Mouse (Mus musculus) liver, postnatal 0 days (tissue): ENCODE results near the gene Sec24a. TPM values are rescaled to one million over a fixed set of nuclear protein-coding genes. Genes with fewer than 3 reads are reported as not detected.

ENCODE experiments used
- ATAC-seq: fragments of 200-750 bp; cut with Nextera tagmentation; 2 replicates; pipeline ENCODE4 v1.8.0; 2017; ENCODE audit warnings: mild to moderate bottlenecking, moderate library complexity
- DNase-seq: peaks from one replicate; pipeline ENCODE4 v3.0.0-alpha.2; 2016
- H3K27ac ChIP-seq: fragments of 300-500 bp; sonication (generic); 2 replicates; pipeline ENCODE4 v1.5.1; 2014; ENCODE audit warnings: antibody characterized with exemption, moderate library complexity, mild to moderate bottlenecking, low read depth
- H3K27me3 ChIP-seq: fragments of 300-500 bp; sonication (generic); 2 replicates; pipeline ENCODE4 v1.6.1; 2014; ENCODE audit warnings: low read length, control low read depth, mixed read lengths; ENCODE audit not compliant: insufficient read depth
- H3K36me3 ChIP-seq: fragments of 300-500 bp; sonication (generic); replicated peaks from 2 replicates; pipeline ENCODE4 v1.6.1; 2014; ENCODE audit warnings: mild to moderate bottlenecking, control low read depth, low read length, moderate library complexity, mixed read lengths; ENCODE audit not compliant: insufficient read depth
- H3K4me1 ChIP-seq: fragments of 300-500 bp; sonication (generic); 2 replicates; pipeline ENCODE4 v1.6.1; 2014; ENCODE audit warnings: antibody characterized with exemption, mild to moderate bottlenecking, control low read depth; ENCODE audit not compliant: insufficient read depth
- H3K4me2 ChIP-seq: fragments of 300-500 bp; sonication (generic); 2 replicates; pipeline ENCODE4 v1.6.1; 2014; ENCODE audit warnings: low read depth, mild to moderate bottlenecking, low read length, moderate library complexity, mixed read lengths
- H3K4me3 ChIP-seq: fragments of 300-500 bp; sonication (generic); 2 replicates; pipeline ENCODE4 v1.5.1; 2014; ENCODE audit warnings: low read depth, low read length
- H3K9ac ChIP-seq: fragments of 300-500 bp; sonication (generic); replicated peaks from 2 replicates; pipeline ENCODE4 v1.6.1; 2014; ENCODE audit warnings: mild to moderate bottlenecking, moderate library complexity
- H3K9me3 ChIP-seq: fragments of 300-500 bp; sonication (generic); 2 replicates; pipeline ENCODE4 v1.6.1; 2016; ENCODE audit warnings: mild to moderate bottlenecking, control low read depth, low read length, mixed read lengths
- CTCF ChIP-seq: sonication (generic); IDR thresholded peaks from 2 replicates; pipeline ENCODE4 v1.5.1; 2016; ENCODE audit warnings: antibody characterized with exemption, low read depth
- EP300 ChIP-seq: IDR thresholded peaks from 2 replicates; pipeline ENCODE4 v1.6.1; 2016; ENCODE audit warnings: antibody characterized with exemption, low read depth, mild to moderate bottlenecking
- WGBS: fragments of 180-500 bp; shearing (Covaris S2); extraction: QIAGEN DNeasy Blood & Tissue Kit; methylation state at CpG from one replicate; pipeline ENCODE4 v1.1.7; 2014; ENCODE audit not compliant: insufficient replicate concordance; 5-methylcytosine and 5-hydroxymethylcytosine counted together
- polyA plus RNA-seq: library from polyadenylated mRNA; unstranded; fragments of >200 nt; fragmentation: Nextera tagmentation; extraction: Ambion mirVana; gene quantifications from 2 replicates; pipeline ENCODE4 v1.2.1, GENCODE M21; 2015

The Sec24a gene
- polyA plus RNA-seq, 1 experiment from 2014 or later, result 15.0 TPM

- H3K4me2 ChIP-seq, result no peak overlapping the region
- H3K4me1 ChIP-seq, result peaks cover 18% of the 10 kb centered on the region
- no peaks in the 10 kb centered on the region for H3K36me3 ChIP-seq
- TF ChIP-seq EP300, result no peak
- TF ChIP-seq CTCF, result no peak
- H3K4me3 ChIP-seq, result no peak overlapping the region
- ATAC-seq, result no peak
- DNase-seq, result no peak
- H3K9me3 ChIP-seq, result no peaks in the 10 kb centered on the region
- H3K27ac ChIP-seq, result no peak overlapping the region
- H3K27me3 ChIP-seq, result no peaks in the 10 kb centered on the region
- WGBS, result 74% methylated on average over 10 of the region's 10 CpGs
- no peak overlapping the region for H3K9ac ChIP-seq
Observed at GRCm38 (mm10) chr11:51656798-51657521, 106.5 kb downstream of the Sec24a start.

DNA sequence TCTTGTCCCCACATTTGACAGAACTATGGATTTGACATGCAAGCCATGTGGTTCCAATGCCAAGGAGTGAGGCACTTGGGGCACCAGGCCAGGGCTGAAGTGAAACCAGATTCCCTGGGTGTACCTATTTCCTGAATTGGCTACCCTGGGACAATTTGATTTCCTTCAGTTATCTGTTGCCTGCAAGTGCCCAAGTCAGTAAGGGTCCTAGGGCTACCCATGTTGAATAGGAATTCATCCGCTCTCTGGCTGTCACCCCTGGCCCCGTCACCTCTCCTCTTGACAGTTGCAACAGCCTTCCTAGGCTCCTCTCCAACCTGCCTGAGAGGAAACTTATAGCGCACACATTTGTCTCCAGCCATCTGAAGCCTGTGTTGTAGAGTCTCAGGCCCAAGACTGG lies 108.5 kb downstream of the Sec24a start:
- Histone ChIP-seq H3K9me3 (no peaks in the 10 kb centered on the region), H3K36me3 (no peaks in the 10 kb centered on the region), H3K9ac (no peak overlapping the region), H3K27me3 (peaks cover 3% of the 10 kb centered on the region; the same call in 1 of the 2 replicates), H3K4me1 (peaks cover 24% of the 10 kb centered on the region), H3K4me2 (no peak overlapping the region), H3K27ac (no peak overlapping the region), H3K4me3 (no peak overlapping the region)
- TF ChIP-seq EP300 (no peak), CTCF (no peak)
- DNase-seq (no peak), ATAC-seq (no peak)
- 76% methylated on average over 3 of the region's 3 CpGs for WGBS

GRCm38 (mm10) chr11:51653736-51654135 lies 109.7 kb downstream of the Sec24a start:
- DNase-seq (no peak), ATAC-seq (no peak)
- Histone ChIP-seq H3K4me1 (peaks cover 30% of the 10 kb centered on the region), H3K4me3 (no peak overlapping the region), H3K36me3 (no peaks in the 10 kb centered on the region), H3K4me2 (no peak overlapping the region), H3K27ac (no peak overlapping the region), H3K9me3 (no peaks in the 10 kb centered on the region), H3K9ac (no peak overlapping the region), H3K27me3 (peaks cover 11% of the 10 kb centered on the region)
- no peak for TF ChIP-seq EP300
- TF ChIP-seq CTCF, result no peak
- 81% methylated on average over 6 of the region's 6 CpGs for WGBS

DNA sequence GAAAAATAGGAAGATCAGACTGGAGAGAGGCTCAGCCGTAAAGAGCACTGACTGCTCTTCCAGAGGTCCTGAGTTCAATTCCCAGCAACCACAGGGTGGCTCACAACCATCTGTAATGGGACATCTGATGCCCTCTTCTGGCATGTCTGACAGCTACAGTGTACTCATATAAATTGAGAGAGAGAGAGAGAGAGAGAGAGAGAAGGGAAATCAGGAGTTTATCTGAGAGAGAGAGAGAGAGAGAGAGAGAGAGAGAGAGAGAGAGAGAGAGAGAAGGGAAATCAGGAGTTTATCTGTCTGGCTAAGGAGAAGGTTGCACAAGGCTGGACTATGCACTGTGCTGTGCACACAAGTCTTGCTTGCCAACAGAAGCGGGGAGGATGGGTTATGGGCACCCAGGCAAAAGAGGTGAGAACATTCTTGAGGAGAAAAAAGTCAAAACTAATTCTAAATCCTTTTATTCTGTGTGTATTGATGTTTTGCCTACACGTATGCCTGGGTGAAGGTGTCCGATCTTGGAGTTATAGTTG lies 110.5 kb downstream of the Sec24a start:
- 72% methylated on average over 4 of the region's 4 CpGs for WGBS
- peak; percentile 65 for ATAC-seq
- H3K36me3 ChIP-seq, result no peaks in the 10 kb centered on the region
- DNase-seq, result peak; percentile 53
- H3K9ac ChIP-seq, result no peak overlapping the region
- no peaks in the 10 kb centered on the region for H3K9me3 ChIP-seq
- no peak overlapping the region for H3K27ac ChIP-seq
- H3K27me3 ChIP-seq, result peaks cover 11% of the 10 kb centered on the region
- H3K4me1 ChIP-seq, result peaks cover 23% of the 10 kb centered on the region
- no peak overlapping the region for H3K4me2 ChIP-seq
- no peak overlapping the region for H3K4me3 ChIP-seq
- TF ChIP-seq EP300 (no peak), CTCF (0 out of 2 replicates have a peak, but pooled peaks have one; percentile 11)

GRCm38 (mm10) chr11:51650691-51651515 lies 112.5 kb downstream of the Sec24a start, which contains the start of the genes N4bp3 and D930048N14Rik:
TSS of gene N4bp3 (minus strand) at chr11:51650842.
TSS of gene D930048N14Rik (plus strand) at chr11:51650954.
- peak within 1 kb of the TSS; percentile 80 for H3K4me2 ChIP-seq
- under 1% methylated on average over 67 of the region's 70 CpGs for WGBS
- H3K27me3 ChIP-seq, result peaks cover 11% of the 10 kb centered on the region
- H3K9ac ChIP-seq, result peak within 1 kb of the TSS; percentile 67
- peaks cover 17% of the 10 kb centered on the region for H3K4me1 ChIP-seq
- peak; percentile 79 for DNase-seq
- TF ChIP-seq CTCF, result no peak
- no peak for TF ChIP-seq EP300
- peak; percentile 72 for ATAC-seq
- no peak within 1 kb of the TSS; the same call in 1 of the 2 replicates for H3K27ac ChIP-seq
- peak within 1 kb of the TSS; percentile 59 for H3K4me3 ChIP-seq
- H3K9me3 ChIP-seq, result no peaks in the 10 kb centered on the region
- H3K36me3 ChIP-seq, result no peaks in the 10 kb centered on the region

DNA sequence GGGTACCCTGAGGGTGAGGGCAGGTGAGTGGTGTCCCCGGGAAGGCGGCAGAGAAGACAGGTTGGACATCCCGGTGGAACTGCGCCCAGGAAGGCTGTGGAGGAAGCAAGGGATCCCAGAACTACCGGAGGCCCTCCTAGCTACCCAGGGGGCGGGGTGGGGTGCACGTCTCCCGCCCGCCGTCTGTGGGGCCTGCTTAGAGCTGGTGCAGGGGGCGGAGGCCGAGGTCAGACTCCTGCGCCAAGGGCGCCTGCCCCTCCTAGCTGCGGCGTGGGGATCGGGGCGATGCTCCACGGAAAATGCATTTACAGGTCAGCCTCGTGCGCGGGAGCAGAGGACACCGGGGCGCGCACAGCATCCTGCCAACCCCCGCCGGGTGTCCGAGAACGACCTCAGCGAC lies 113.2 kb downstream of the Sec24a start:
- WGBS, result 1% methylated on average over 22 of the region's 30 CpGs
- no peak for DNase-seq

More for the DNA sequence above, 113.2 kb downstream of the Sec24a start:
- Histone ChIP-seq H3K4me1 (peaks cover 17% of the 10 kb centered on the region), H3K9ac (peak overlapping the region; percentile 67), H3K27ac (no peak overlapping the region), H3K4me3 (peak overlapping the region; percentile 59), H3K27me3 (peaks cover 11% of the 10 kb centered on the region), H3K4me2 (peak overlapping the region; percentile 80), H3K36me3 (0 out of 2 replicates have a peak, but pooled peaks cover 1% of the 10 kb centered on the region), H3K9me3 (no peaks in the 10 kb centered on the region)
- TF ChIP-seq CTCF (no peak), EP300 (no peak)
- ATAC-seq, result peak; percentile 12
